Mouse (Mus musculus) E14TG2a.4 (cell line): ENCODE results near the gene Hdac6.

Experiments
- H3K27me3 ChIP-seq: 2 replicates; pipeline ENCODE4 v1.6.1; 2014; ENCODE audit warnings: low read length, control low read depth; ENCODE audit not compliant: insufficient read depth
- H3K36me3 ChIP-seq: 2 replicates; pipeline ENCODE4 v1.6.1; 2014; ENCODE audit warnings: low read length, control low read depth; ENCODE audit not compliant: insufficient read depth
- H3K4me1 ChIP-seq: replicated peaks from 2 replicates; pipeline ENCODE4 v1.6.1; 2014; ENCODE audit warnings: low read depth, low read length, control low read depth
- H3K4me3 ChIP-seq: replicated peaks from 2 replicates; pipeline ENCODE4 v1.5.1; 2014; ENCODE audit warnings: mild to moderate bottlenecking, low read length
- H3K9me3 ChIP-seq: 2 replicates; pipeline ENCODE4 v1.6.1; 2014; ENCODE audit warnings: low read length, control low read depth
- CTCF ChIP-seq: conservative IDR thresholded peaks from 2 replicates; pipeline ENCODE4 v1.5.1; 2014; ENCODE audit warnings: low read length
- NANOG ChIP-seq: IDR thresholded peaks from 2 replicates; pipeline ENCODE4 v1.6.1; 2014; ENCODE audit warnings: borderline replicate concordance, low read length, mixed read lengths
- POU5F1 ChIP-seq: IDR thresholded peaks from 2 replicates; pipeline ENCODE4 v1.6.1; 2014; ENCODE audit warnings: low read length, borderline replicate concordance

Hdac6 gene

GRCm38 (mm10) chrX:7907735-7908134 lies 40.0 kb downstream of the Hdac6 start, which contains the start of gene Gm10491:
Gene Gm10491, minus strand, starts transcription at chrX:7907835.
- Histone ChIP-seq H3K27me3 (no peaks in the 10 kb centered on the region), H3K36me3 (peaks cover 16% of the 10 kb centered on the region), H3K4me1 (peaks cover 37% of the 10 kb centered on the region), H3K4me3 (no peak within 1 kb of the TSS), H3K9me3 (no peaks in the 10 kb centered on the region)
- TF ChIP-seq NANOG, result no peak
- TF ChIP-seq POU5F1, result no peak
- no peak for TF ChIP-seq CTCF

- Histone ChIP-seq H3K36me3 (peaks cover 20% of the 10 kb centered on the region), H3K9me3 (no peaks in the 10 kb centered on the region), H3K4me1 (peaks cover 15% of the 10 kb centered on the region; the same call in 1 of the 2 replicates)
These were observed 43.2 kb downstream of the Hdac6 start for GRCm38 (mm10) chrX:7904441-7904840.

GRCm38 (mm10) chrX:7898880-7899874 lies 48.5 kb downstream of the Hdac6 start, which contains the start of the genes Pqbp1 and Timm17b:
Gene Pqbp1, minus strand, starts transcription at chrX:7899269.
Gene Timm17b, plus strand, starts transcription at chrX:7899357.
- H3K4me1 ChIP-seq, result peaks cover 3% of the 10 kb centered on the region; the same call in 1 of the 2 replicates
- H3K9me3 ChIP-seq, result no peaks in the 10 kb centered on the region
- H3K36me3 ChIP-seq, result peaks cover 37% of the 10 kb centered on the region
- no peak for TF ChIP-seq CTCF
- no peak for TF ChIP-seq NANOG
- no peak for TF ChIP-seq POU5F1
- H3K4me3 ChIP-seq, result peak within 1 kb of the TSS; percentile 86
- no peaks in the 10 kb centered on the region for H3K27me3 ChIP-seq

More at GRCm38 (mm10) chrX:7904441-7904840, 43.2 kb downstream of the Hdac6 start:
- Histone ChIP-seq H3K27me3 (no peaks in the 10 kb centered on the region), H3K4me3 (no peak overlapping the region)
- no peak for TF ChIP-seq POU5F1
- no peak for TF ChIP-seq NANOG
- no peak for TF ChIP-seq CTCF

GRCm38 (mm10) chrX:7898211-7898610 lies 49.5 kb downstream of the Hdac6 start:
- H3K9me3 ChIP-seq, result no peaks in the 10 kb centered on the region
- peaks cover 3% of the 10 kb centered on the region; the same call in 1 of the 2 replicates for H3K4me1 ChIP-seq
- no peak for TF ChIP-seq NANOG
- TF ChIP-seq CTCF, result no peak
- TF ChIP-seq POU5F1, result no peak
- H3K4me3 ChIP-seq, result peak overlapping the region; percentile 86
- no peaks in the 10 kb centered on the region for H3K27me3 ChIP-seq
- peaks cover 37% of the 10 kb centered on the region for H3K36me3 ChIP-seq

GRCm38 (mm10) chrX:7883841-7884567 lies 63.7 kb downstream of the Hdac6 start, which contains the start of gene Slc35a2:
Gene Slc35a2, plus strand, starts transcription at chrX:7884028.
- peaks cover 24% of the 10 kb centered on the region for H3K4me1 ChIP-seq
- no peaks in the 10 kb centered on the region for H3K9me3 ChIP-seq
- peak within 1 kb of the TSS; percentile 83 for H3K4me3 ChIP-seq
- peaks cover 13% of the 10 kb centered on the region for H3K36me3 ChIP-seq
- no peaks in the 10 kb centered on the region for H3K27me3 ChIP-seq
- no peak for TF ChIP-seq CTCF
- TF ChIP-seq POU5F1, result no peak
- TF ChIP-seq NANOG, result no peak
